Mouse (Mus musculus): ENCODE measurements at regions not wholly inside any gene's neighbourhood (a gene's known extent, or its start where the extent isn't known, plus 50 kb on each side); places are given as distances from the start of the nearest gene placed in this dataset.

- ChIA-PET POLR2A (no interaction called here), CTCF (interaction anchor here (0.8 kb wide), 1 partner anchor 11 kb away, joined by 3 read pairs; no protein-coding TSS in a partner anchor)
- peaks cover 5% of the 10 kb centered on the region for H3K27me3 ChIP-seq
- no peak for DNase-seq (ENCODE audit: low read depth, low spot score)
- no peak for ATAC-seq
- in situ Hi-C loops (cut with MboI; ENCODE audit: low pct_unique_long_range_greater_than_20kb) = no loop called here
- no peak for TF ChIP-seq CTCF (IDR thresholded peaks at IDR 0.05)
Measured at GRCm38 (mm10) chr14:68240146-68240545, 1054.0 kb downstream of the Synb start.

- ChIA-PET POLR2A (interaction anchor here (0.7 kb wide), 1 partner anchor 764 kb away, joined by 4 read pairs; no protein-coding TSS in a partner anchor), CTCF (interaction anchor here (0.8 to 1.1 kb wide), 2 partner anchors 8 to 112 kb away, joined by 3 read pairs; no protein-coding TSS in a partner anchor)
- peaks cover 28% of the 10 kb centered on the region for H3K27me3 ChIP-seq
- DNase-seq (ENCODE audit: low read depth, low spot score) (no peak), ATAC-seq (no peak)
- TF ChIP-seq CTCF (IDR thresholded peaks at IDR 0.05) = no peak
- in situ Hi-C loops (cut with MboI; ENCODE audit: low pct_unique_long_range_greater_than_20kb) = no loop called here
Measured at GRCm38 (mm10) chr14:68224152-68224551, 1069.9 kb downstream of the Synb start.

GRCm38 (mm10) chr14:68219025-68219595 lies 1075.0 kb downstream of the Synb start:
- in situ Hi-C loops (cut with MboI; ENCODE audit: low pct_unique_long_range_greater_than_20kb) = no loop called here
- no peak for TF ChIP-seq CTCF (IDR thresholded peaks at IDR 0.05)
- no peak for ATAC-seq

GRCm38 (mm10) chr14:68218471-68218870 lies 1075.6 kb downstream of the Synb start:
- TF ChIP-seq CTCF (IDR thresholded peaks at IDR 0.05) = no peak
- POLR2A ChIA-PET = no interaction called here
- DNase-seq (ENCODE audit: low read depth, low spot score) (no peak), ATAC-seq (no peak)
- in situ Hi-C loops (cut with MboI; ENCODE audit: low pct_unique_long_range_greater_than_20kb) = no loop called here
- H3K27me3 ChIP-seq = peaks cover 28% of the 10 kb centered on the region
- CTCF ChIA-PET = no interaction called here

More at GRCm38 (mm10) chr14:68219025-68219595, 1075.0 kb downstream of the Synb start:
- H3K27me3 ChIP-seq = peaks cover 29% of the 10 kb centered on the region
- ChIA-PET POLR2A (no interaction called here), CTCF (no interaction called here)
- DNase-seq (ENCODE audit: low read depth, low spot score) = no peak

- no peak for TF ChIP-seq CTCF (IDR thresholded peaks at IDR 0.05)
- ChIA-PET CTCF (no interaction called here), POLR2A (no interaction called here)
- no peak for ATAC-seq
- no peak for DNase-seq (ENCODE audit: low read depth, low spot score)
- in situ Hi-C loops (cut with MboI; ENCODE audit: low pct_unique_long_range_greater_than_20kb) = no loop called here
- peaks cover 30% of the 10 kb centered on the region for H3K27me3 ChIP-seq
Measured at GRCm38 (mm10) chr14:68217986-68218385, 1076.1 kb downstream of the Synb start.

- TF ChIP-seq CTCF (IDR thresholded peaks at IDR 0.05) = no peak
- POLR2A ChIA-PET = no interaction called here
- H3K27me3 ChIP-seq = peaks cover 24% of the 10 kb centered on the region
- no peak for DNase-seq (ENCODE audit: low read depth, low spot score)
- ATAC-seq = no peak
- CTCF ChIA-PET = no interaction called here
- in situ Hi-C loops (cut with MboI; ENCODE audit: low pct_unique_long_range_greater_than_20kb) = no loop called here
Measured at GRCm38 (mm10) chr14:68213879-68214278, 1080.2 kb downstream of the Synb start.

- CTCF ChIA-PET = interaction anchor here (1.2 kb wide), 1 partner anchor 17 kb away, joined by 4 read pairs; no protein-coding TSS in a partner anchor
- TF ChIP-seq CTCF (IDR thresholded peaks at IDR 0.05) = no peak
- POLR2A ChIA-PET = no interaction called here
- peaks cover 33% of the 10 kb centered on the region for H3K27me3 ChIP-seq
- DNase-seq (ENCODE audit: low read depth, low spot score) (no peak), ATAC-seq (no peak)
- in situ Hi-C loops (cut with MboI; ENCODE audit: low pct_unique_long_range_greater_than_20kb) = no loop called here
Measured at GRCm38 (mm10) chr14:68198802-68199201, 1095.3 kb downstream of the Synb start.

GRCm38 (mm10) chr14:68197470-68197800 lies 1096.7 kb downstream of the Synb start:
- no peak for TF ChIP-seq CTCF (IDR thresholded peaks at IDR 0.05)
- DNase-seq (ENCODE audit: low read depth, low spot score) (no peak), ATAC-seq (no peak)
- in situ Hi-C loops (cut with MboI; ENCODE audit: low pct_unique_long_range_greater_than_20kb) = no loop called here
- CTCF ChIA-PET = no interaction called here
- POLR2A ChIA-PET = no interaction called here
- peaks cover 26% of the 10 kb centered on the region for H3K27me3 ChIP-seq

- CTCF ChIA-PET = no interaction called here
- in situ Hi-C loops (cut with MboI; ENCODE audit: low pct_unique_long_range_greater_than_20kb) = no loop called here
- no peak for TF ChIP-seq CTCF (IDR thresholded peaks at IDR 0.05)
Measured at GRCm38 (mm10) chr14:68196762-68197469, 1097.2 kb downstream of the Synb start.

GRCm38 (mm10) chr14:68196201-68196600 lies 1097.9 kb downstream of the Synb start:
- ATAC-seq (no peak), DNase-seq (ENCODE audit: low read depth, low spot score) (no peak)
- CTCF ChIA-PET = no interaction called here
- peaks cover 26% of the 10 kb centered on the region for H3K27me3 ChIP-seq
- in situ Hi-C loops (cut with MboI; ENCODE audit: low pct_unique_long_range_greater_than_20kb) = no loop called here
- TF ChIP-seq CTCF (IDR thresholded peaks at IDR 0.05) = no peak
- POLR2A ChIA-PET = no interaction called here

More at GRCm38 (mm10) chr14:68196762-68197469, 1097.2 kb downstream of the Synb start:
- no peak for DNase-seq (ENCODE audit: low read depth, low spot score)
- ATAC-seq = no peak
- POLR2A ChIA-PET = no interaction called here
- peaks cover 26% of the 10 kb centered on the region for H3K27me3 ChIP-seq

GRCm38 (mm10) chr14:68189876-68190275 lies 1104.2 kb downstream of the Synb start:
- POLR2A ChIA-PET = no interaction called here
- no peak for TF ChIP-seq CTCF (IDR thresholded peaks at IDR 0.05)
- no peaks in the 10 kb centered on the region for H3K27me3 ChIP-seq

More at GRCm38 (mm10) chr14:68189876-68190275, 1104.2 kb downstream of the Synb start:
- CTCF ChIA-PET = no interaction called here
- ATAC-seq (no peak), DNase-seq (ENCODE audit: low read depth, low spot score) (no peak)
- in situ Hi-C loops (cut with MboI; ENCODE audit: low pct_unique_long_range_greater_than_20kb) = no loop called here
